Mouse (Mus musculus) heart, embryonic 12.5 days (tissue): Measurements from ENCODE around the gene Usp8. TPM values are rescaled to one million over a fixed set of nuclear protein-coding genes. Genes with fewer than 3 reads are reported as not detected.

ENCODE experiments used
- ATAC-seq: fragments of 200-750 bp; cut with Nextera tagmentation; 2 replicates; pipeline ENCODE4 v1.8.0; 2017; ENCODE audit warnings: moderate TSS enrichment, moderate library complexity; ENCODE audit not compliant: insufficient number of reproducible peaks, low FRiP score
- H3K27ac ChIP-seq: fragments of 300-500 bp; sonication (generic); 2 replicates; pipeline ENCODE4 v1.5.1; 2016; ENCODE audit warnings: mild to moderate bottlenecking, moderate library complexity; ENCODE audit not compliant: poor library complexity, severe bottlenecking
- H3K27me3 ChIP-seq: fragments of 300-500 bp; sonication (generic); replicated peaks from 2 replicates; pipeline ENCODE4 v1.6.1; 2016; ENCODE audit warnings: mild to moderate bottlenecking, moderate library complexity
- H3K36me3 ChIP-seq: fragments of 300-500 bp; sonication (generic); 2 replicates; pipeline ENCODE4 v1.6.1; 2016; ENCODE audit warnings: mild to moderate bottlenecking, moderate library complexity
- H3K4me1 ChIP-seq: fragments of 300-500 bp; sonication (generic); replicated peaks from 2 replicates; pipeline ENCODE4 v1.6.1; 2016; ENCODE audit warnings: mild to moderate bottlenecking
- H3K4me2 ChIP-seq: fragments of 300-500 bp; sonication (generic); 2 replicates; pipeline ENCODE4 v1.6.1; 2016; ENCODE audit warnings: mild to moderate bottlenecking, moderate library complexity
- H3K4me3 ChIP-seq: fragments of 300-500 bp; sonication (generic); 2 replicates; pipeline ENCODE4 v1.5.1; 2016; ENCODE audit warnings: mild to moderate bottlenecking
- H3K9ac ChIP-seq: fragments of 300-500 bp; sonication (generic); 2 replicates; pipeline ENCODE4 v1.6.1; 2016; ENCODE audit warnings: mild to moderate bottlenecking, moderate library complexity
- H3K9me3 ChIP-seq: fragments of 300-500 bp; sonication (generic); replicated peaks from 2 replicates; pipeline ENCODE4 v1.6.1; 2016; ENCODE audit warnings: mild to moderate bottlenecking, moderate library complexity
- WGBS: fragments of 180-500 bp; shearing (Covaris S2); methylation state at CpG from one replicate; pipeline ENCODE4 v1.1.7; 2016; 5-methylcytosine and 5-hydroxymethylcytosine counted together
- polyA plus RNA-seq: library from polyadenylated mRNA; unstranded; fragments of >200 nt; fragmentation: Nextera tagmentation; extraction: Ambion mirVana; gene quantifications from 2 replicates; pipeline ENCODE4 v1.2.1, GENCODE M21; 2016

The Usp8 gene
- polyA plus RNA-seq, 1 experiment from 2014 or later: 37.5 TPM

GRCm38 (mm10) chr2:126682333-126682732, 24.8 kb upstream of the Usp8 start:
- peaks cover 18% of the 10 kb centered on the region for H3K36me3 ChIP-seq
- H3K27ac ChIP-seq: 0 out of 2 replicates have a peak overlapping the region, but pooled peaks have one; percentile 51
- 0 out of 2 replicates have a peak, but pooled peaks cover 1% of the 10 kb centered on the region for H3K9me3 ChIP-seq
- H3K4me2 ChIP-seq: no peak overlapping the region
- no peak overlapping the region for H3K9ac ChIP-seq
- 39% methylated on average over 2 of the region's 2 CpGs for WGBS
- peaks cover 8% of the 10 kb centered on the region for H3K4me1 ChIP-seq
- H3K4me3 ChIP-seq: no peak overlapping the region
- no peak for ATAC-seq
- no peaks in the 10 kb centered on the region for H3K27me3 ChIP-seq

GRCm38 (mm10) chr2:126682937-126683336, 24.2 kb upstream of the Usp8 start:
- Histone ChIP-seq H3K36me3 (peaks cover 19% of the 10 kb centered on the region), H3K9ac (no peak overlapping the region), H3K27me3 (no peaks in the 10 kb centered on the region), H3K4me3 (no peak overlapping the region), H3K27ac (no peak overlapping the region), H3K4me1 (peaks cover 8% of the 10 kb centered on the region), H3K4me2 (no peak overlapping the region), H3K9me3 (0 out of 2 replicates have a peak, but pooled peaks cover 3% of the 10 kb centered on the region)
- WGBS: 69% methylated on average over 1 of the region's 1 CpGs
- ATAC-seq: no peak

- no peak overlapping the region for H3K4me3 ChIP-seq
- no peak for ATAC-seq
- H3K36me3 ChIP-seq: peaks cover 11% of the 10 kb centered on the region
- H3K9ac ChIP-seq: no peak overlapping the region
- H3K4me2 ChIP-seq: no peak overlapping the region
- no peaks in the 10 kb centered on the region for H3K4me1 ChIP-seq
- no peak overlapping the region for H3K27ac ChIP-seq
- WGBS: 78% methylated on average over 3 of the region's 3 CpGs
- H3K27me3 ChIP-seq: no peaks in the 10 kb centered on the region
- 0 out of 2 replicates have a peak, but pooled peaks cover 3% of the 10 kb centered on the region for H3K9me3 ChIP-seq
Measured at GRCm38 (mm10) chr2:126691290-126691689, 15.8 kb upstream of the Usp8 start.

GRCm38 (mm10) chr2:126695285-126695684, 11.8 kb upstream of the Usp8 start:
- ATAC-seq: no peak
- no peak overlapping the region for H3K4me2 ChIP-seq

GRCm38 (mm10) chr2:126707438-126707779, 281 bp downstream of the Usp8 start:
- peaks cover 7% of the 10 kb centered on the region for H3K27me3 ChIP-seq
- WGBS: under 1% methylated on average over 23 of the region's 23 CpGs
- H3K4me2 ChIP-seq: peak overlapping the region; percentile 71
- H3K4me3 ChIP-seq: peak overlapping the region; percentile 94
- H3K27ac ChIP-seq: peak overlapping the region; percentile 77
- peak; percentile 80 for ATAC-seq
- peaks cover 6% of the 10 kb centered on the region for H3K4me1 ChIP-seq
- peaks cover 4% of the 10 kb centered on the region; the same call in 1 of the 2 replicates for H3K36me3 ChIP-seq
- H3K9me3 ChIP-seq: no peaks in the 10 kb centered on the region
- H3K9ac ChIP-seq: peak overlapping the region; percentile 94

More at GRCm38 (mm10) chr2:126695285-126695684, 11.8 kb upstream of the Usp8 start:
- no peaks in the 10 kb centered on the region for H3K9me3 ChIP-seq
- no peak overlapping the region for H3K9ac ChIP-seq
- no peaks in the 10 kb centered on the region for H3K4me1 ChIP-seq
- H3K36me3 ChIP-seq: no peaks in the 10 kb centered on the region
- no peak overlapping the region for H3K27ac ChIP-seq
- no peak overlapping the region for H3K4me3 ChIP-seq
- WGBS: 76% methylated on average over 6 of the region's 6 CpGs
- H3K27me3 ChIP-seq: no peaks in the 10 kb centered on the region

GRCm38 (mm10) chr2:126708361-126708760, 1.2 kb downstream of the Usp8 start:
- peak overlapping the region; percentile 94 for H3K4me3 ChIP-seq
- no peak overlapping the region for H3K9ac ChIP-seq
- H3K4me1 ChIP-seq: peaks cover 6% of the 10 kb centered on the region
- WGBS: 77% methylated on average over 4 of the region's 4 CpGs
- H3K9me3 ChIP-seq: no peaks in the 10 kb centered on the region
- H3K27me3 ChIP-seq: peaks cover 7% of the 10 kb centered on the region
- no peak for ATAC-seq
- peaks cover 4% of the 10 kb centered on the region; the same call in 1 of the 2 replicates for H3K36me3 ChIP-seq
- H3K27ac ChIP-seq: no peak overlapping the region
- H3K4me2 ChIP-seq: peak overlapping the region; percentile 71

GRCm38 (mm10) chr2:126712526-126712925, 5.4 kb downstream of the Usp8 start:
- Histone ChIP-seq H3K9me3 (no peaks in the 10 kb centered on the region), H3K9ac (no peak overlapping the region), H3K4me2 (no peak overlapping the region), H3K36me3 (peaks cover 12% of the 10 kb centered on the region; the same call in 1 of the 2 replicates), H3K4me3 (no peak overlapping the region), H3K27me3 (no peaks in the 10 kb centered on the region), H3K4me1 (peaks cover 6% of the 10 kb centered on the region), H3K27ac (no peak overlapping the region)
- WGBS: 94% methylated on average over 5 of the region's 5 CpGs
- ATAC-seq: no peak

- Histone ChIP-seq H3K36me3 (peaks cover 12% of the 10 kb centered on the region; the same call in 1 of the 2 replicates), H3K27ac (no peak overlapping the region), H3K9ac (no peak overlapping the region), H3K27me3 (no peaks in the 10 kb centered on the region), H3K4me2 (no peak overlapping the region), H3K9me3 (no peaks in the 10 kb centered on the region), H3K4me3 (no peak overlapping the region), H3K4me1 (peaks cover 5% of the 10 kb centered on the region)
- ATAC-seq: no peak
Measured at GRCm38 (mm10) chr2:126712950-126713349, 5.8 kb downstream of the Usp8 start.

- Histone ChIP-seq H3K27me3 (no peaks in the 10 kb centered on the region), H3K9me3 (no peaks in the 10 kb centered on the region), H3K36me3 (peaks cover 46% of the 10 kb centered on the region), H3K4me3 (no peak overlapping the region), H3K27ac (no peak overlapping the region), H3K4me1 (peaks cover 10% of the 10 kb centered on the region; the same call in 1 of the 2 replicates), H3K9ac (no peak overlapping the region), H3K4me2 (no peak overlapping the region)
- ATAC-seq: no peak
- 91% methylated on average over 4 of the region's 4 CpGs for WGBS
Measured at GRCm38 (mm10) chr2:126729207-126729606, 22.1 kb downstream of the Usp8 start.

GRCm38 (mm10) chr2:126730502-126730901, 23.4 kb downstream of the Usp8 start:
- no peak overlapping the region for H3K9ac ChIP-seq
- no peaks in the 10 kb centered on the region for H3K9me3 ChIP-seq
- no peak overlapping the region for H3K4me2 ChIP-seq
- no peaks in the 10 kb centered on the region for H3K27me3 ChIP-seq
- no peak overlapping the region for H3K27ac ChIP-seq
- no peak overlapping the region for H3K4me3 ChIP-seq
- H3K4me1 ChIP-seq: peaks cover 10% of the 10 kb centered on the region; the same call in 1 of the 2 replicates
- peaks cover 55% of the 10 kb centered on the region for H3K36me3 ChIP-seq
- 84% methylated on average over 2 of the region's 2 CpGs for WGBS
- ATAC-seq: no peak

- WGBS: 81% methylated on average over 6 of the region's 6 CpGs
- H3K4me2 ChIP-seq: no peak overlapping the region
- H3K36me3 ChIP-seq: peaks cover 64% of the 10 kb centered on the region
- no peak for ATAC-seq
- H3K9me3 ChIP-seq: no peaks in the 10 kb centered on the region
- H3K9ac ChIP-seq: no peak overlapping the region
- H3K27ac ChIP-seq: no peak overlapping the region
- H3K27me3 ChIP-seq: no peaks in the 10 kb centered on the region
- no peaks in the 10 kb centered on the region for H3K4me1 ChIP-seq
- no peak overlapping the region for H3K4me3 ChIP-seq
Measured at GRCm38 (mm10) chr2:126735339-126736073, 28.4 kb downstream of the Usp8 start.
